Comparison of ENCODE assay signal across 16 mouse cellular contexts in genomic region chr5:52057261-52057660, GRCm38 (mm10).
"Had no signal": no experiment of that assay in that cellular context is flagged by ENCODE, and none has a peak within 500 bp of the region (broad histone marks: within the 10 kb centered on the region; RNA-seq: fewer than 3 reads in every experiment).

No protein-coding gene starts in this region.

- H3K27me3 ChIP-seq: neural tube, embryonic 13.5 days; neural tube, embryonic 15.5 days; stomach, embryonic 15.5 days had no signal

- H3K4me2 ChIP-seq: neural tube, embryonic 13.5 days; neural tube, embryonic 15.5 days; stomach, embryonic 15.5 days had no signal

- DNase-seq: retina, postnatal 1 day; right cerebral cortex, adult 18-20 months; right cerebral cortex, postnatal 14 days; right cerebral cortex, postnatal 25 days; right cerebral cortex, postnatal 4 days; spleen, adult 18-20 months; thymus, adult 18-20 months; thymus, adult 2 months; thymus, postnatal 14 days; thymus, postnatal 25 days; thymus, postnatal 36 days; thymus, postnatal 4 days had no signal

- H3K4me3 ChIP-seq: neural tube, embryonic 13.5 days; neural tube, embryonic 15.5 days; stomach, embryonic 15.5 days had no signal

- H3K9me3 ChIP-seq: neural tube, embryonic 13.5 days; neural tube, embryonic 15.5 days; stomach, embryonic 15.5 days had no signal

- H3K27ac ChIP-seq: neural tube, embryonic 13.5 days; neural tube, embryonic 15.5 days; stomach, embryonic 15.5 days; stomach, postnatal 0 days had no signal

- H3K9ac ChIP-seq: neural tube, embryonic 13.5 days; neural tube, embryonic 15.5 days; stomach, embryonic 15.5 days had no signal

- H3K4me1 ChIP-seq: neural tube, embryonic 13.5 days; neural tube, embryonic 15.5 days; stomach, embryonic 15.5 days had no signal

- H3K36me3 ChIP-seq: neural tube, embryonic 13.5 days; neural tube, embryonic 15.5 days; stomach, embryonic 15.5 days had no signal
